Mouse (Mus musculus): ENCODE measurements around the gene Dcdc2b.
A peak's percentile ranks its signal among the peaks of the same experiment; 100 is the strongest.

GRCm38 (mm10) chr4:129608426-129609025 lies 5.5 kb downstream of the Dcdc2b start:
- TF ChIP-seq CTCF (IDR thresholded peaks at IDR 0.05; ENCODE audit: insufficient read depth, low read length) (peak; percentile 99), POLR2A (IDR thresholded peaks at IDR 0.05; ENCODE audit: borderline replicate concordance, extremely low read depth, low read depth, low read length) (peak; percentile 51; the same call in 1 of the 2 replicates)
